8 mouse cellular contexts compared by ENCODE assay signal in genomic region chr5:139377468-139378270, GRCm38 (mm10). TPM values are rescaled to one million over a fixed set of nuclear protein-coding genes. Genes with fewer than 3 reads are reported as not detected.
DNase-seq lines count a peak whose midpoint lies in the region; ATAC-seq and TF ChIP-seq lines count a peak whose summit lies in the region.

TSS of gene Gpr146 (plus strand) at chr5:139377697.

- DNase-seq in right cerebral cortex, postnatal 10 days (ENCODE audit: low spot score in 2 of 2), result peak; percentile 64 to 76
- no peak for DNase-seq in right cerebral cortex, postnatal 25 days
- peak; percentile 81 to 87 for DNase-seq in adrenal gland, postnatal 36 days
- DNase-seq in heart, embryonic 10.5 days (ENCODE audit: low spot score), result no peak
- peak; percentile 50 for DNase-seq in thymus, adult 2 months
- DNase-seq in midbrain, postnatal 0 days (ENCODE audit: low spot score), result no peak

- 0 out of 2 replicates have a peak within 1 kb of the TSS, but pooled peaks have one; percentile 11 for H3K9ac ChIP-seq in kidney, embryonic 15.5 days
- H3K9ac ChIP-seq in liver, embryonic 15.5 days, result peak within 1 kb of the TSS; percentile 36; the same call in 1 of the 2 replicates
- H3K9ac ChIP-seq in midbrain, postnatal 0 days (replicated peaks; ENCODE audit: low read length, poor library complexity, severe bottlenecking), result no peak within 1 kb of the TSS

- H3K4me2 ChIP-seq in kidney, embryonic 15.5 days, result no peak within 1 kb of the TSS
- peak within 1 kb of the TSS; percentile 94 for H3K4me2 ChIP-seq in liver, embryonic 15.5 days
- no peak within 1 kb of the TSS for H3K4me2 ChIP-seq in midbrain, postnatal 0 days (ENCODE audit: low read depth, low read length, poor library complexity, severe bottlenecking)

- no peak for ATAC-seq in kidney, embryonic 15.5 days (replicated peaks; ENCODE audit: low FRiP score)
- peak; percentile 5; the same call in 1 of the 2 replicates for ATAC-seq in liver, embryonic 15.5 days (ENCODE audit: insufficient read depth)
- no peak for ATAC-seq in midbrain, postnatal 0 days (ENCODE audit: low FRiP score)

- no peaks in the 10 kb centered on the region for H3K36me3 ChIP-seq in heart, embryonic 10.5 days
- no peaks in the 10 kb centered on the region for H3K36me3 ChIP-seq in kidney, embryonic 15.5 days
- no peaks in the 10 kb centered on the region for H3K36me3 ChIP-seq in liver, embryonic 15.5 days (replicated peaks)
- H3K36me3 ChIP-seq in thymus, adult 2 months (ENCODE audit: control insufficient read depth, insufficient read depth, low read length), result no peaks in the 10 kb centered on the region
- H3K36me3 ChIP-seq in midbrain, postnatal 0 days (ENCODE audit: insufficient read depth, low read length), result no peaks in the 10 kb centered on the region

- no peaks in the 10 kb centered on the region for H3K27me3 ChIP-seq in heart, embryonic 10.5 days (ENCODE audit: insufficient read depth, poor library complexity, severe bottlenecking)
- H3K27me3 ChIP-seq in kidney, embryonic 15.5 days, result no peaks in the 10 kb centered on the region
- H3K27me3 ChIP-seq in liver, embryonic 15.5 days, result no peaks in the 10 kb centered on the region
- no peaks in the 10 kb centered on the region for H3K27me3 ChIP-seq in thymus, adult 2 months (ENCODE audit: control insufficient read depth, insufficient read depth, low read length)
- no peaks in the 10 kb centered on the region for H3K27me3 ChIP-seq in midbrain, postnatal 0 days (ENCODE audit: insufficient read depth, low read length)

- no peak for TF ChIP-seq CTCF in thymus, adult 2 months (IDR thresholded peaks at IDR 0.05; ENCODE audit: borderline replicate concordance, control insufficient read depth, extremely low read depth, insufficient read depth, low read length, poor library complexity)
- no peak for TF ChIP-seq CTCF in midbrain, postnatal 0 days (IDR thresholded peaks at IDR 0.05)

- H3K27ac ChIP-seq in heart, embryonic 10.5 days, result peak within 1 kb of the TSS; percentile 91
- H3K27ac ChIP-seq in kidney, embryonic 15.5 days, result peak within 1 kb of the TSS; percentile 93
- peak within 1 kb of the TSS; percentile 100 for H3K27ac ChIP-seq in liver, embryonic 15.5 days (replicated peaks)
- H3K27ac ChIP-seq in thymus, adult 2 months (ENCODE audit: control insufficient read depth, insufficient read depth, low read length), result peak within 1 kb of the TSS; percentile 65
- H3K27ac ChIP-seq in midbrain, postnatal 0 days (ENCODE audit: low read depth, low read length), result no peak within 1 kb of the TSS

- no peak for TF ChIP-seq POLR2A in thymus, adult 2 months (IDR thresholded peaks at IDR 0.05; ENCODE audit: control insufficient read depth, extremely low read depth, insufficient read depth, low read length, poor library complexity)

- no peaks in the 10 kb centered on the region for H3K9me3 ChIP-seq in heart, embryonic 10.5 days
- H3K9me3 ChIP-seq in kidney, embryonic 15.5 days (replicated peaks), result no peaks in the 10 kb centered on the region
- no peaks in the 10 kb centered on the region for H3K9me3 ChIP-seq in liver, embryonic 15.5 days (replicated peaks)
- no peaks in the 10 kb centered on the region for H3K9me3 ChIP-seq in midbrain, postnatal 0 days (ENCODE audit: low read length)

- peak within 1 kb of the TSS; percentile 82; the same call in 1 of the 2 replicates for H3K4me3 ChIP-seq in heart, embryonic 10.5 days
- no peak within 1 kb of the TSS for H3K4me3 ChIP-seq in kidney, embryonic 15.5 days (replicated peaks)
- H3K4me3 ChIP-seq in liver, embryonic 15.5 days (replicated peaks), result no peak within 1 kb of the TSS; the same call in 1 of the 2 replicates
- H3K4me3 ChIP-seq in thymus, adult 2 months (ENCODE audit: control insufficient read depth, insufficient read depth, low read length), result 0 out of 2 replicates have a peak within 1 kb of the TSS, but pooled peaks have one; percentile 2
- H3K4me3 ChIP-seq in midbrain, postnatal 0 days (ENCODE audit: low read depth, low read length), result no peak within 1 kb of the TSS

- WGBS in heart, embryonic 10.5 days, result 25% methylated on average over 18 of the region's 18 CpGs
- WGBS in kidney, embryonic 15.5 days, result 45% methylated on average over 18 of the region's 18 CpGs
- WGBS in liver, embryonic 15.5 days (ENCODE audit: insufficient replicate concordance), result 16% methylated on average over 18 of the region's 18 CpGs
- 11% methylated on average over 18 of the region's 18 CpGs for WGBS in thymus, adult 2 months
- 82% methylated on average over 18 of the region's 18 CpGs for WGBS in midbrain, postnatal 0 days

- H3K4me1 ChIP-seq in heart, embryonic 10.5 days, result peaks cover 94% of the 10 kb centered on the region
- H3K4me1 ChIP-seq in kidney, embryonic 15.5 days, result peaks cover 77% of the 10 kb centered on the region
- peaks cover 92% of the 10 kb centered on the region for H3K4me1 ChIP-seq in liver, embryonic 15.5 days (replicated peaks)
- peaks cover 57% of the 10 kb centered on the region for H3K4me1 ChIP-seq in thymus, adult 2 months (replicated peaks; ENCODE audit: control insufficient read depth, insufficient read depth, low read length)
- H3K4me1 ChIP-seq in midbrain, postnatal 0 days (ENCODE audit: insufficient read depth, low read length), result 0 out of 2 replicates have a peak, but pooled peaks cover 2% of the 10 kb centered on the region

RNA-seq across cellular contexts. Expression of gene Gpr146, which starts in this region (rescaled TPM):
- 10 to 100 TPM; 15.2 to 17.9 TPM for total RNA-seq in adrenal gland, postnatal 36 days (2021)
- polyA plus RNA-seq in heart, embryonic 10.5 days (2016; fragmentation: Nextera tagmentation; extraction: Ambion mirVana), result 5.6 and 5.7 TPM in 2 replicates
- 4.1 and 5.4 TPM in 2 replicates for polyA plus RNA-seq in kidney, embryonic 15.5 days (2015; fragmentation: Nextera tagmentation; extraction: Ambion mirVana)
- 25.0 and 26.4 TPM in 2 replicates for polyA plus RNA-seq in liver, embryonic 15.5 days (2015; fragmentation: Nextera tagmentation; extraction: Ambion mirVana)
- 33.9 and 40.1 TPM in 2 replicates for polyA plus RNA-seq in thymus, adult 2 months (2012; rRNA removed)
- total RNA-seq in midbrain, postnatal 0 days (2014; rRNA removed), result 4.1 and 5.6 TPM in 2 replicates
- polyA plus RNA-seq in midbrain, postnatal 0 days (2015; fragmentation: Nextera tagmentation; extraction: Ambion mirVana), result 3.0 and 3.9 TPM in 2 replicates

Comparison
In these comparisons a context has a peak if more than half of its experiments do, and no peak if none do; other contexts are left out.
1. DNase-seq: peak in right cerebral cortex, postnatal 10 days (2 of 2), adrenal gland, postnatal 36 days (2 of 2) and thymus, adult 2 months (single experiment); none in right cerebral cortex, postnatal 25 days (single experiment), heart, embryonic 10.5 days (single experiment) and midbrain, postnatal 0 days (single experiment).
2. H3K4me3 ChIP-seq: peak in heart, embryonic 10.5 days (single experiment) and thymus, adult 2 months (single experiment); none in kidney, embryonic 15.5 days (single experiment), liver, embryonic 15.5 days (single experiment) and midbrain, postnatal 0 days (single experiment).